Mouse (Mus musculus) cortical plate, adult 2 months (tissue): ENCODE results near the gene Gm36176.
A peak's percentile ranks its signal among the peaks of the same experiment; 100 is the strongest.

ENCODE experiments used
- CTCF ChIP-seq: fragments of 200-500 bp; IDR thresholded peaks from 2 replicates; pipeline ENCODE4 v1.5.1; 2011; ENCODE audit warnings: mild to moderate bottlenecking, control low read depth, low read length; ENCODE audit not compliant: insufficient read depth; ENCODE audit errors: extremely low read depth
- POLR2A ChIP-seq: fragments of 200-500 bp; IDR thresholded peaks from 2 replicates; pipeline ENCODE4 v1.6.1; 2011; ENCODE audit warnings: mild to moderate bottlenecking, low read length, control low read depth; ENCODE audit not compliant: insufficient read depth; ENCODE audit errors: extremely low read depth

GRCm38 (mm10) chr10:77815514-77815913 lies 31.1 kb upstream of the Gm36176 start:
- peak; percentile 60 for TF ChIP-seq CTCF
- no peak for TF ChIP-seq POLR2A
